Mouse (Mus musculus) thymus, postnatal 0 days (tissue): ENCODE measurements around the gene Tmprss3. TPM values are rescaled to one million over a fixed set of nuclear protein-coding genes. Genes with fewer than 3 reads are reported as not detected.

Experiments used
- DNase-seq: peaks from one replicate; pipeline ENCODE4 v3.0.0-alpha.2; 2015; ENCODE audit warnings: low spot score
- polyA plus RNA-seq: library from polyadenylated mRNA; unstranded; fragments of >200 nt; fragmentation: Nextera tagmentation; extraction: Ambion mirVana; gene quantifications from 2 replicates; pipeline ENCODE4 v1.2.1, GENCODE M21; 2015

Gene Tmprss3
- polyA plus RNA-seq, 1 experiment from 2014 or later: 0.25 TPM

DNA sequence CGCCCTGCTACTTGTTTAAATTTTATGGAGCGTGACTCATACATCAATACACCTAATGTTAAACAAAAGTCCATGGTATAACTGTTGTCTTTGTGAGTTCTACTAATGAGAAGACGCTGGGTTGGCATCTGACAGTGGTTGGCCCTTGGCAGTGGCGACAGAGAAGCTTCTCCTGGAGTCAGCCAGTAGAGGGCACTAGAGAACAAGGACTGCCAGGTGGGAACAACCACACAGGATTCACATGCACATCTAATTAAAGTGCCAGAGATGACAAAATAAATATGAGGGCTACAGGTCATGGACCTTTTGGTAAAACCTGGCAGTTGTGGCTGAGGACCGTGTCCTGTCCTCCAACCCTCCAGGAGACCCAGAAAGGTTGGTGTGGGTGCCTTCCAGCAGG, 60.4 kb downstream of the Tmprss3 start:
- DNase-seq: peak; percentile 83

DNA sequence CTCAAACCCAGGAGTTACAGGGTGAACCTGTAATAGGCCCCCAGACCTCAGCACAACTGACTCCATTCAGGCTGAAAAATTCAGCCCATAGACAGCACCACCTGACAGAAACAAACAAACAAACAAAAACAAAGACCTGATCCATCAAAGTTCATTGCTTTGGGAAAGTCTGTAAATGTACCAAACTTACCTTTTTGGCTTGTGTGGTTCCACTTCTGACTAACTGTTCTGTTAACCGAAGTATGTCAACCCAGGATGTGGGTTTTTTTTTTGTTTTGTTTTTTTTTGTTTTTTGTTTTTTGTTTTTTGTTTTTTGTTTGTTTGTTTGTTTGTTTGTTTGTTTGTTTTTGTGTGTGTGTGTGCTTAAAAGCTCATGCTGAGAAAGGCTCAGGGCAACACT, 62.0 kb downstream of the Tmprss3 start:
- DNase-seq: peak; percentile 15

DNA sequence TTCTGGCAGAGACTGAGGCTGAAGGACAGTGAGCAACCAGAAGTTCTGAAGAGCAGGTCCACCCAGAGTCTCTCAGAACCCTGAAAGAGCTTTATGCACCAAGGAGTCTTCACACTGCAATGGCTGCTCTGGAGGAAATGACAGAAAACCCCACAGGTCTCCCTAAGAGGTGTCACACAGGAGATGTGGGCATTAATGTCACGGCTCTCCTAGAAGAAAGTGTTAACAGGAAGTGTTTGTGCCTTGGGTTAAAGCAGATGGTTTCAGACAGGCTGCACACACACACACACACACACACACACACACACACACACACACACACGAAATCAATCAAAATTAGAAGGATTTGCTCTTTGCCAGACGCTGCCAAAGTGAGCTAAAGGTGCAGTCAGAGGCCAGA, 62.5 kb downstream of the Tmprss3 start:
- peak; percentile 59 for DNase-seq

DNA sequence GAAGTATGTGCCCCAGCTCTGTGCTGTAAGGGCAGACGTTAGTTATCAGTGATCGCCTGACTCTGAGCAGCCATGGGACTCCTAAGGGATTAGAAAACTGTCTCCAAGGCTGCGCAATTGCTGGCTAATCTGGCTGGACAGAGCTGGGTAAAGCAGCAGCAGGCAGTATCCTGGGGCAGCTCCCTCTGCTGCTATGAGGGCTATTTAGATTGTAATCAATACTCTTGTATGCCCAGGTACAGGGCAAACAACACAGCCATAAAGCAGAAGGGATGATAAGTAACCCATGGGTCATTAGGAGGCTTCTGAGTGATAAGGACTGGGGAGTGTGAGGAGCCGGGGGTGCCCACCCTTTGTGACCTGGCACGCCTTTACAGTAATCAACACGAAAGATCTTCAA, 63.9 kb downstream of the Tmprss3 start:
- DNase-seq: no peak

DNA sequence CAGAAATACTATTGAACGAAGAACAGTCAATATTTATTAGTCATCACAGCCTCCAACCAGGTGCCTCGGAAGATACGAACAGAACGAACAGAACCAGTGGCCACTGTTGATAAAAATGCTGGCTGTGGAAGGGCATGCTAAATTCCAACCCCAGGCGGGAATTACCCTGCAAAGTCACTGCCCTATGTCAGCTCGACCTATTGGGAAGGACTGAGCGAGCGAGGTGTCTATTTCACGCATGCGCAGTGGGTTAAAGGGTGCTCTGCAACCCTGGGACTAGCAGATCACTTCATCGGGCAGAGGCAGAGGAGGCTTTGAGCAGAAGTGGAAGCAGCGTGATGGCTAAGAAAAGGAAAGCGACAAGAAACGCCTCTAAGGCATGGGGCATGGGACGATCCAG, 65.0 kb downstream of the Tmprss3 start:
- DNase-seq: no peak

DNA sequence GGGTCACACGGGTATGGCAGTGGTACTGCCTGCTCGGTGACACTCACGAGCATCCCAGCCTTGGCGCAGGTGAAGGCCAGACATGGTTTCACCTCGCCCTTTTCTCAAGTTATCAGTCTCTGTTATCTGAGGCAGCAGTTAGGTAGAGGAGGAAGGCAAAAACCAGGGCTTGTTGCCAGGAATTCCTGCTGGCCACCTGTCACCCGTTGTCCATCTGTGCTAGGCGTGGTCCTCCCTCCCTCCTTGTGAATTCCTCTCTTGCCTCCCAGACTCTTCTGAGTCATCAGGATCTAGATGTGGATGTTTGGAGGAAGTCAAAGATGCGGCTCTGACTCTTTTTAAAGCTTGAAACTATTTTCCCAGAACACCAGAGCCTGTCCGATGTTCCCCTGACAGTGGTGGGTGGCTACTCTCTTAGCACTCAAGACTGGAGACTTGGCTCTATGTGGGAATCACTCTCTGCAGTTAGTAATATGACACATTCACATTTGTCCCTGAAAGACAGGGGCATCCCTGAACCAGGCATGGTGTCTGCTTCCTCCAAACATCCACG, 67.4 kb downstream of the Tmprss3 start:
- DNase-seq: no peak

DNA sequence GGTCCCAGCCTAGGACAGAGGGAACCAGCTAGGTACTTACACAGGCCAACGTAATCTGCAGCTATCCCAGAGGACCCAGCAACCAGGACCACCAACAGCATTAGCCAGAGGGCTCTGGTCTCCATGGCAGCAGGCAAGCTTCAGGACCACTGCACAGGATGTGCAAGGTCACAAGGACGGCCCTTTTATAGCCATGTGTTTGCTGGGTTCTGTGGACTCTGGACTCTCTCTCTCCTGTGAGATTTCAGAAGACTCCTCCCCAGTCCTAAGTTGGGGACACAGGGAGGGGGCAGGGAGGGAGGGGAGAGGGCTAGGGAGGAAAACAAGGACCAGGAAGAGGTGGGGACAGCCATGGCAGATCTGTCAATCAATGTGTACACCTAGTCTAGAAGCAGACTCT, 69.3 kb downstream of the Tmprss3 start, which contains the start of gene Tff3:
Tff3 (minus strand) TSS at position 195 of the 400 bp plus-strand sequence.
- DNase-seq: no peak

Other genes with a start within 250 kb of the Tmprss3 start
- 4.9 and 7.2 TPM in 2 replicates for gene Umodl1, start 244.3 kb downstream of the Tmprss3 start, polyA plus RNA-seq
- gene Abcg1, start 141.3 kb downstream of the Tmprss3 start, polyA plus RNA-seq: 36.7 and 49.0 TPM in 2 replicates
- gene Tff3, start 69.3 kb downstream of the Tmprss3 start, polyA plus RNA-seq: 7.1 and 8.7 TPM in 2 replicates
- 1.2 and 1.4 TPM in 2 replicates for gene Tff2, start 54.7 kb downstream of the Tmprss3 start, polyA plus RNA-seq
- gene Tff1, start 33.7 kb downstream of the Tmprss3 start, polyA plus RNA-seq: 4.3 and 7.4 TPM in 2 replicates
- gene Ubash3a, start 8.9 kb upstream of the Tmprss3 start, polyA plus RNA-seq: 66.8 and 75.0 TPM in 2 replicates
- gene Rsph1, start 78.4 kb upstream of the Tmprss3 start, polyA plus RNA-seq: 0.90 and 1.2 TPM in 2 replicates
- 12.8 and 14.1 TPM in 2 replicates for gene Slc37a1, start 87.8 kb upstream of the Tmprss3 start, polyA plus RNA-seq
- gene Pde9a, start 187.2 kb upstream of the Tmprss3 start, polyA plus RNA-seq: 1.4 and 1.6 TPM in 2 replicates